Mouse (Mus musculus) midbrain, postnatal 0 days (tissue): ENCODE measurements around the gene Homez. TPM values are rescaled to one million over a fixed set of nuclear protein-coding genes. Genes with fewer than 3 reads are reported as not detected.

ENCODE experiments used
- ATAC-seq: fragments of 200-750 bp; cut with Nextera tagmentation; 2 replicates; pipeline ENCODE4 v1.8.0; 2017; ENCODE audit warnings: moderate number of reproducible peaks, mild to moderate bottlenecking, moderate TSS enrichment, moderate library complexity; ENCODE audit not compliant: low FRiP score
- DNase-seq: peaks from one replicate; pipeline ENCODE4 v3.0.0-alpha.2; 2015; ENCODE audit warnings: low spot score
- H3K27ac ChIP-seq: fragments of 300-500 bp; sonication (generic); 2 replicates; pipeline ENCODE4 v1.5.1; 2014; ENCODE audit warnings: low read depth, mild to moderate bottlenecking, low read length, mixed read lengths
- H3K27me3 ChIP-seq: fragments of 300-500 bp; sonication (generic); 2 replicates; pipeline ENCODE4 v1.6.1; 2014; ENCODE audit warnings: low read length, control low read depth, mixed read lengths; ENCODE audit not compliant: insufficient read depth
- H3K36me3 ChIP-seq: fragments of 300-500 bp; sonication (generic); 2 replicates; pipeline ENCODE4 v1.6.1; 2014; ENCODE audit warnings: low read length, control low read depth, mixed read lengths; ENCODE audit not compliant: insufficient read depth
- H3K4me1 ChIP-seq: fragments of 300-500 bp; sonication (generic); 2 replicates; pipeline ENCODE4 v1.6.1; 2014; ENCODE audit warnings: mild to moderate bottlenecking, control low read depth, antibody characterized with exemption, low read length, mixed read lengths; ENCODE audit not compliant: insufficient read depth
- H3K4me2 ChIP-seq: fragments of 300-500 bp; sonication (generic); 2 replicates; pipeline ENCODE4 v1.6.1; 2014; ENCODE audit warnings: low read depth, mild to moderate bottlenecking, low read length, mixed read lengths; ENCODE audit not compliant: poor library complexity, severe bottlenecking
- H3K4me3 ChIP-seq: fragments of 300-500 bp; sonication (generic); 2 replicates; pipeline ENCODE4 v1.5.1; 2014; ENCODE audit warnings: low read depth, mild to moderate bottlenecking, low read length, moderate library complexity
- H3K9ac ChIP-seq: fragments of 300-500 bp; sonication (generic); replicated peaks from 2 replicates; pipeline ENCODE4 v1.6.1; 2014; ENCODE audit warnings: mild to moderate bottlenecking, low read length, moderate library complexity, mixed read lengths; ENCODE audit not compliant: poor library complexity, severe bottlenecking
- H3K9me3 ChIP-seq: fragments of 300-500 bp; sonication (generic); 2 replicates; pipeline ENCODE4 v1.6.1; 2016; ENCODE audit warnings: low read length, control low read depth
- CTCF ChIP-seq: IDR thresholded peaks from 2 replicates; pipeline ENCODE4 v1.5.1; 2016; ENCODE audit warnings: antibody characterized with exemption, mild to moderate bottlenecking
- WGBS: fragments of 180-500 bp; shearing (Covaris S2); extraction: QIAGEN DNeasy Blood & Tissue Kit; methylation state at CpG from one replicate; pipeline ENCODE4 v1.1.7; 2014; 5-methylcytosine and 5-hydroxymethylcytosine counted together
- polyA plus RNA-seq: library from polyadenylated mRNA; unstranded; fragments of >200 nt; fragmentation: Nextera tagmentation; extraction: Ambion mirVana; gene quantifications from 2 replicates; pipeline ENCODE4 v1.2.1, GENCODE M21; 2015
- total RNA-seq: library from RNA; depleted of rRNA; stranded (reverse); fragments of >200 nt; gene quantifications from 2 replicates; pipeline ENCODE4 v1.2.3, GENCODE M21; 2014; rRNA removed

Homez gene
- 6.9 and 9.4 TPM in 2 replicates for total RNA-seq
- 8.0 and 9.6 TPM in 2 replicates for polyA plus RNA-seq

DNA sequence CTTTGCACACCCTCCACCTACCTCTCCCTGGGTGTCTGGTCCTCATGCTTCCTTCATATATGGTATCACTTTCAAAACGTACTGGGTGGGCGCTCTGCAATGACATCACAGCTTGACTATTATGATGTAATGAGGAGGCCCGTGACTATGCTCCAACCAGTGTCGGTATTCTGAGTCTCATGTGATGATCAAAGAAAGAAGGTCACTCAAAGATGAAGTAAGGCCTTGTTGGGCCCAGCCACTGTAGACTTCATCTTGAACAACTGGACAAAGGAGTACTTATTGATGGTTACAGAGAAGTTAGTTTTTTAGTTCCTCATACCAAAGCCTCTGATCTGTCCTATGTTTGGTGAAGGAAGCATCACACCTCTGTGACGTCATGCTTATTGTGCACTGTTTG lies at the start of gene Homez:
Gene Homez (minus strand): TSS at position 101 of the 400 bp plus-strand sequence.
- Histone ChIP-seq H3K9me3 (no peaks in the 10 kb centered on the region), H3K36me3 (no peaks in the 10 kb centered on the region; the same call in 1 of the 2 replicates), H3K4me2 (no peak within 1 kb of the TSS), H3K27me3 (no peaks in the 10 kb centered on the region), H3K4me3 (no peak within 1 kb of the TSS), H3K27ac (no peak within 1 kb of the TSS), H3K9ac (no peak within 1 kb of the TSS), H3K4me1 (no peaks in the 10 kb centered on the region)
- TF ChIP-seq CTCF: no peak
- ATAC-seq (no peak), DNase-seq (no peak)
- WGBS: 88% methylated on average over 5 of the region's 5 CpGs

DNA sequence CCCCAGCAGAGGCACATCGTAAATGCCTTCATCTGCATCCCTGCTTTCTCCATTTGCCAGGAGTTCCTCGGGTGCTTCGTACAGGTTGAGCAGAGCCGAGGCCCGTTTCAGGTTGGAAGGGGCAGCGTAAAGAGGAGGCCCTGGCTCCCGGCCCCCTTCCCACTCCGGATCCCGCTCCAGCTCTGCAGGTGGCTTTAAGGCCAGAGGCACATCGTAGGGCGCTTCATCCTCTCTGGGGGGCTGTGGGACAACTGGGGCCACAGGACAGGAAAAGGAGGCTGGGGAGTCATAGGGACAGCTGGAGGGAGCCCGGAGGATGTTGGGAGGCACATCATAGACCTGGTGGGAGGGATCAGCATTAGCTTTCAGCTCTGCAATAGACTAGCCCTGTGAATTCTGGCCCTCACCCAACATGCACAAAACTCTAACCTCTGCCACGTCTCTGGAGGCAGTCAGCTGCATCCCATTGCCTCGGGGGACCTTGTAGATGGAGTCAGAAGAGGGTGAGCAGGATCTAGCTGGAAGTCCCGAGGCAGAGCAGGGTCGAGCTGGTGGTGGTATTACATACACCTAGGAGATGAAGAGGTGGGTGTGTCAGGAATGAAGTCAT lies 49.4 kb upstream of the Homez start:
- DNase-seq (no peak), ATAC-seq (no peak)
- WGBS: 92% methylated on average over 16 of the region's 16 CpGs

GRCm38 (mm10) chr14:54913343-54913742 lies 42.6 kb upstream of the Homez start:
- H3K27me3 ChIP-seq: no peaks in the 10 kb centered on the region
- H3K9me3 ChIP-seq: no peaks in the 10 kb centered on the region
- peak overlapping the region; percentile 94 for H3K4me3 ChIP-seq
- peak overlapping the region; percentile 96 for H3K4me2 ChIP-seq
- H3K4me1 ChIP-seq: 0 out of 2 replicates have a peak, but pooled peaks cover 4% of the 10 kb centered on the region
- H3K9ac ChIP-seq: peak overlapping the region; percentile 98
- TF ChIP-seq CTCF: no peak
- ATAC-seq: peak; percentile 9
- WGBS: 12% methylated on average over 10 of the region's 10 CpGs
- peak overlapping the region; percentile 97 for H3K27ac ChIP-seq
- peaks cover 21% of the 10 kb centered on the region for H3K36me3 ChIP-seq
- peak; percentile 13 for DNase-seq

More for the DNA sequence above, 49.4 kb upstream of the Homez start:
- Histone ChIP-seq H3K36me3 (peaks cover 8% of the 10 kb centered on the region), H3K4me3 (no peak overlapping the region), H3K4me1 (peaks cover 6% of the 10 kb centered on the region; the same call in 1 of the 2 replicates), H3K27ac (no peak overlapping the region), H3K9me3 (peaks cover 8% of the 10 kb centered on the region), H3K9ac (no peak overlapping the region), H3K27me3 (no peaks in the 10 kb centered on the region), H3K4me2 (no peak overlapping the region)
- TF ChIP-seq CTCF: no peak

GRCm38 (mm10) chr14:54912886-54913285 lies 42.1 kb upstream of the Homez start, which contains the start of gene Slc22a17:
TSS of gene Slc22a17 (minus strand) at chr14:54913132.
- 0 out of 2 replicates have a peak, but pooled peaks cover 4% of the 10 kb centered on the region for H3K4me1 ChIP-seq
- peak; percentile 93 for ATAC-seq
- peak; percentile 21; the same call in 1 of the 2 replicates for TF ChIP-seq CTCF
- peak within 1 kb of the TSS; percentile 96 for H3K4me2 ChIP-seq
- peak; percentile 94 for DNase-seq
- peak within 1 kb of the TSS; percentile 98 for H3K9ac ChIP-seq
- H3K9me3 ChIP-seq: no peaks in the 10 kb centered on the region
- H3K27me3 ChIP-seq: no peaks in the 10 kb centered on the region
- H3K36me3 ChIP-seq: peaks cover 24% of the 10 kb centered on the region
- WGBS: under 1% methylated on average over 24 of the region's 28 CpGs
- peak within 1 kb of the TSS; percentile 94 for H3K4me3 ChIP-seq
- H3K27ac ChIP-seq: peak within 1 kb of the TSS; percentile 97

- 2% methylated on average over 31 of the region's 69 CpGs for WGBS
- Histone ChIP-seq H3K36me3 (peaks cover 30% of the 10 kb centered on the region), H3K9ac (peak overlapping the region; percentile 98), H3K27ac (peak overlapping the region; percentile 97), H3K4me3 (peak overlapping the region; percentile 94), H3K27me3 (no peaks in the 10 kb centered on the region), H3K4me1 (0 out of 2 replicates have a peak, but pooled peaks cover 4% of the 10 kb centered on the region), H3K4me2 (peak overlapping the region; percentile 96), H3K9me3 (no peaks in the 10 kb centered on the region)
- ATAC-seq: peak; percentile 78
- peak; percentile 50 for DNase-seq
- no peak for TF ChIP-seq CTCF
Measured at GRCm38 (mm10) chr14:54912109-54912850, 41.5 kb upstream of the Homez start.
